Mouse (Mus musculus): ENCODE measurements around the gene Mrgprd. TPM values are rescaled to one million over a fixed set of nuclear protein-coding genes. Genes with fewer than 3 reads are reported as not detected.

The Mrgprd gene
- polyA plus RNA-seq, 1 experiment from 2014 or later, result not detected

- TF ChIP-seq CTCF (IDR thresholded peaks at IDR 0.05), result no peak
- no peak for TF ChIP-seq EP300 (IDR thresholded peaks at IDR 0.05)
- ATAC-seq, result no peak
- no peak overlapping the region for H3K4me3 ChIP-seq (ENCODE audit: low read depth, low read length)
These were observed 20.6 kb downstream of the Mrgprd start for GRCm38 (mm10) chr7:145335199-145335598.

GRCm38 (mm10) chr7:145335616-145336332, 21.1 kb downstream of the Mrgprd start:
- no peaks in the 10 kb centered on the region for H3K36me3 ChIP-seq (ENCODE audit: insufficient read depth, low read length)
- H3K4me1 ChIP-seq (ENCODE audit: insufficient read depth, low read depth, low read length), result no peaks in the 10 kb centered on the region
- ATAC-seq (no peak), DNase-seq (ENCODE audit: low spot score) (no peak)
- 90% methylated on average over 3 of the region's 3 CpGs for WGBS
- no peak overlapping the region for H3K27ac ChIP-seq (ENCODE audit: low read length)
- no peak overlapping the region for H3K4me3 ChIP-seq (ENCODE audit: low read depth, low read length)
- H3K4me2 ChIP-seq (replicated peaks; ENCODE audit: low read depth, low read length), result no peak overlapping the region
- H3K27me3 ChIP-seq (replicated peaks; ENCODE audit: insufficient read depth, low read length), result no peaks in the 10 kb centered on the region
- H3K9me3 ChIP-seq (ENCODE audit: low read length), result no peaks in the 10 kb centered on the region
- H3K9ac ChIP-seq (replicated peaks; ENCODE audit: low read depth), result no peak overlapping the region
- no peak for TF ChIP-seq CTCF (IDR thresholded peaks at IDR 0.05)
- TF ChIP-seq EP300 (IDR thresholded peaks at IDR 0.05), result no peak

More at GRCm38 (mm10) chr7:145335199-145335598, 20.6 kb downstream of the Mrgprd start:
- Histone ChIP-seq H3K9me3 (ENCODE audit: low read length) (no peaks in the 10 kb centered on the region), H3K27me3 (replicated peaks; ENCODE audit: insufficient read depth, low read length) (no peaks in the 10 kb centered on the region), H3K4me1 (ENCODE audit: insufficient read depth, low read depth, low read length) (no peaks in the 10 kb centered on the region), H3K9ac (replicated peaks; ENCODE audit: low read depth) (no peak overlapping the region), H3K4me2 (replicated peaks; ENCODE audit: low read depth, low read length) (no peak overlapping the region), H3K36me3 (ENCODE audit: insufficient read depth, low read length) (no peaks in the 10 kb centered on the region), H3K27ac (ENCODE audit: low read length) (no peak overlapping the region)
- DNase-seq (ENCODE audit: low spot score), result no peak

DNA sequence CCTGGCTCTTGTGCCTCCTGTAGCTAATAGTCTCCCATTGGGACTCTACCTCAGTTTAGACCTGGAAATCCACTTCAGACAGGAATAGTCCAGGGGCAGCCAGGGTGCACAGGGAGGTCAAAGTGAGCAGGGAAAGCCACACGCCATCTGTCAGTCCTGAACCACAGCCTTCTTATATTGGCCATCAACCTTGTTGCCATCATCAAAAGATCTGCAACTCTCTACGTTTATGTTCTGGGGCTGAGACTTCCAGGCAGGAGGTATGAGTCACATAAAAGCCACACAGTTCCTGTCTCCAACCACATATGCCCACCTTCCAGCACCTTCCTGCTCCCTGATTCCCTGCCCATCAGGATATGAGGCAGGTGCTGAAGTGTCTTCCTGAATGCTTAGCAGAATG, 23.3 kb downstream of the Mrgprd start:
- Histone ChIP-seq H3K9ac (replicated peaks; ENCODE audit: low read depth) (no peak overlapping the region), H3K27ac (ENCODE audit: low read length) (no peak overlapping the region), H3K4me1 (ENCODE audit: insufficient read depth, low read depth, low read length) (no peaks in the 10 kb centered on the region), H3K4me2 (replicated peaks; ENCODE audit: low read depth, low read length) (no peak overlapping the region), H3K4me3 (ENCODE audit: low read depth, low read length) (no peak overlapping the region), H3K27me3 (replicated peaks; ENCODE audit: insufficient read depth, low read length) (no peaks in the 10 kb centered on the region), H3K9me3 (ENCODE audit: low read length) (no peaks in the 10 kb centered on the region), H3K36me3 (ENCODE audit: insufficient read depth, low read length) (no peaks in the 10 kb centered on the region)
- 59% methylated on average over 2 of the region's 2 CpGs for WGBS
- TF ChIP-seq EP300 (IDR thresholded peaks at IDR 0.05) (no peak), CTCF (IDR thresholded peaks at IDR 0.05) (no peak)
- DNase-seq (ENCODE audit: low spot score) (no peak), ATAC-seq (no peak)

- H3K27me3 ChIP-seq (replicated peaks; ENCODE audit: insufficient read depth, low read length), result no peaks in the 10 kb centered on the region
- no peak overlapping the region for H3K4me2 ChIP-seq (replicated peaks; ENCODE audit: low read depth, low read length)
- H3K9me3 ChIP-seq (ENCODE audit: low read length), result no peaks in the 10 kb centered on the region
- WGBS, result 79% methylated on average over 5 of the region's 5 CpGs
- H3K9ac ChIP-seq (replicated peaks; ENCODE audit: low read depth), result no peak overlapping the region
- H3K36me3 ChIP-seq (ENCODE audit: insufficient read depth, low read length), result no peaks in the 10 kb centered on the region
- no peak overlapping the region for H3K27ac ChIP-seq (ENCODE audit: low read length)
- DNase-seq (ENCODE audit: low spot score), result no peak
- no peak overlapping the region for H3K4me3 ChIP-seq (ENCODE audit: low read depth, low read length)
- no peak for ATAC-seq
- no peaks in the 10 kb centered on the region for H3K4me1 ChIP-seq (ENCODE audit: insufficient read depth, low read depth, low read length)
- TF ChIP-seq EP300 (IDR thresholded peaks at IDR 0.05), result no peak
These were observed 25.7 kb downstream of the Mrgprd start for GRCm38 (mm10) chr7:145340248-145340904.

Other genes starting within 250 kb of the Mrgprd start
- 0.73 and 0.94 TPM in 2 replicates for gene 1810010D01Rik, start 106.7 kb upstream of the Mrgprd start, polyA plus RNA-seq (2015; fragmentation: Nextera tagmentation; extraction: Ambion mirVana)
- 17.3 and 22.7 TPM in 2 replicates for gene Tpcn2, start 30.8 kb upstream of the Mrgprd start, polyA plus RNA-seq (2015; fragmentation: Nextera tagmentation; extraction: Ambion mirVana)
- gene Mrgprf, start 14.0 kb upstream of the Mrgprd start, polyA plus RNA-seq (2015; fragmentation: Nextera tagmentation; extraction: Ambion mirVana), result 2.6 and 3.4 TPM in 2 replicates